Mouse (Mus musculus) CH12.LX (cell line): ENCODE data around the gene Folr1.

Experiments used
- CTCF ChIP-seq, 2 experiments: IDR thresholded peaks in 1 of 2; conservative IDR thresholded peaks in 1 of 2; 2 replicates each; pipeline ENCODE4 v1.5.1; 2011 to 2012; ENCODE audit warnings: low read depth in 2 of 2, low read length in 2 of 2, improper control_type of control experiment in 1 of 2, inconsistent platforms in 1 of 2, mild to moderate bottlenecking in 1 of 2, moderate library complexity in 1 of 2
- MAFK ChIP-seq: IDR thresholded peaks from 2 replicates; pipeline ENCODE4 v1.6.1; 2011; ENCODE audit warnings: low read length, improper control_type of control experiment; ENCODE audit not compliant: insufficient replicate concordance

DNA sequence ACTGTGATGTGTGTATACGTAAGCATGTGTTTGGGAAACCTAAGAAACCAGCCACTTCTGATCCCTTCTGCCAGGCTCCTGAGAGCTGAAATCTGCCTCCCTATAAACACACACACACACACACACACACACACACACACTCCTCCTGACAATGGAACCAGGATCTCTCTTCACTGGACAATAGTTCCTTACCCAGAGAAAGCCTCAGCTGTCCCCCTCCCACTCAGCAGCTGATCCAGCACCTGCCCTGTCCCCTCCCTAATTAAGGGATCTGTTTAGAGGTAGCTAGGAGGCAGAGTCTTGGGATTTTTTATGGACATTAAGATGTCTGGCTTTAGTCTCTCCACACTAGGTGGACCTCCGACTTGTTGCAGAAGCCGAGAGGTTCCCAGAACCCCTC lies 35.7 kb downstream of the Folr1 start:
- no peak for TF ChIP-seq CTCF (conservative IDR thresholded peaks at IDR 0.05 in 1 of 2, IDR thresholded peaks at IDR 0.05 in 1 of 2; ENCODE audit: low read depth in 2 of 2, low read length in 2 of 2)
- TF ChIP-seq MAFK: no peak
